Mouse (Mus musculus) midbrain, embryonic 15.5 days (tissue): ENCODE results near the gene Cenpf. TPM values are rescaled to one million over a fixed set of nuclear protein-coding genes. Genes with fewer than 3 reads are reported as not detected.

ENCODE experiments used
- ATAC-seq: fragments of 200-750 bp; cut with Nextera tagmentation; replicated peaks from 2 replicates; pipeline ENCODE4 v1.8.0; 2017; ENCODE audit warnings: moderate TSS enrichment
- H3K27ac ChIP-seq: fragments of 300-500 bp; sonication (generic); 2 replicates; pipeline ENCODE4 v1.5.1; 2015; ENCODE audit warnings: mild to moderate bottlenecking, inconsistent platforms
- H3K27me3 ChIP-seq: fragments of 300-500 bp; sonication (generic); replicated peaks from 2 replicates; pipeline ENCODE4 v1.6.1; 2015; ENCODE audit warnings: inconsistent platforms
- H3K36me3 ChIP-seq: fragments of 300-500 bp; sonication (generic); replicated peaks from 2 replicates; pipeline ENCODE4 v1.6.1; 2015; ENCODE audit warnings: inconsistent platforms
- H3K4me1 ChIP-seq: fragments of 300-500 bp; sonication (generic); 2 replicates; pipeline ENCODE4 v1.6.1; 2015; ENCODE audit warnings: inconsistent platforms
- H3K4me2 ChIP-seq: fragments of 300-500 bp; sonication (generic); 2 replicates; pipeline ENCODE4 v1.6.1; 2015; ENCODE audit warnings: inconsistent platforms, mild to moderate bottlenecking, moderate library complexity
- H3K4me3 ChIP-seq: fragments of 300-500 bp; sonication (generic); 2 replicates; pipeline ENCODE4 v1.5.1; 2015; ENCODE audit warnings: mild to moderate bottlenecking, inconsistent platforms
- H3K9ac ChIP-seq: fragments of 300-500 bp; sonication (generic); 2 replicates; pipeline ENCODE4 v1.6.1; 2015; ENCODE audit warnings: mild to moderate bottlenecking, inconsistent platforms
- H3K9me3 ChIP-seq: fragments of 300-500 bp; sonication (generic); 2 replicates; pipeline ENCODE4 v1.6.1; 2016; ENCODE audit warnings: inconsistent platforms
- WGBS: fragments of 180-500 bp; shearing (Covaris S2); methylation state at CpG from one replicate; pipeline ENCODE4 v1.1.7; 2015; ENCODE audit warnings: mixed read lengths; 5-methylcytosine and 5-hydroxymethylcytosine counted together
- polyA plus RNA-seq: library from polyadenylated mRNA; unstranded; fragments of >200 nt; fragmentation: Nextera tagmentation; extraction: Ambion mirVana; gene quantifications from 2 replicates; pipeline ENCODE4 v1.2.1, GENCODE M21; 2015

The Cenpf gene
- polyA plus RNA-seq = 12.0 and 18.7 TPM in 2 replicates

GRCm38 (mm10) chr1:189687654-189688387 is at the start of gene Cenpf:
TSS of gene Cenpf (minus strand) at chr1:189688086.
- ATAC-seq = peak; percentile 100
- Histone ChIP-seq H3K4me3 (peak within 1 kb of the TSS; percentile 56), H3K4me2 (peak within 1 kb of the TSS; percentile 86), H3K4me1 (peaks cover 16% of the 10 kb centered on the region), H3K9me3 (no peaks in the 10 kb centered on the region), H3K27ac (no peak within 1 kb of the TSS), H3K36me3 (no peaks in the 10 kb centered on the region), H3K27me3 (no peaks in the 10 kb centered on the region), H3K9ac (0 out of 2 replicates have a peak within 1 kb of the TSS, but pooled peaks have one; percentile 11)
- WGBS = under 1% methylated on average over 54 of the region's 55 CpGs

- Histone ChIP-seq H3K4me2 (no peak overlapping the region), H3K9me3 (no peaks in the 10 kb centered on the region), H3K27me3 (peaks cover 35% of the 10 kb centered on the region), H3K4me1 (peaks cover 18% of the 10 kb centered on the region), H3K36me3 (no peaks in the 10 kb centered on the region), H3K4me3 (no peak overlapping the region), H3K27ac (no peak overlapping the region), H3K9ac (no peak overlapping the region)
- 79% methylated on average over 8 of the region's 8 CpGs for WGBS
- ATAC-seq = no peak
Observed at GRCm38 (mm10) chr1:189732156-189732555, 44.3 kb upstream of the Cenpf start.

- Histone ChIP-seq H3K36me3 (no peaks in the 10 kb centered on the region), H3K9me3 (no peaks in the 10 kb centered on the region), H3K9ac (no peak overlapping the region), H3K4me2 (no peak overlapping the region), H3K4me3 (no peak overlapping the region), H3K27ac (no peak overlapping the region), H3K27me3 (peaks cover 38% of the 10 kb centered on the region), H3K4me1 (peaks cover 21% of the 10 kb centered on the region)
- no peak for ATAC-seq
- 74% methylated on average over 10 of the region's 10 CpGs for WGBS
Observed at GRCm38 (mm10) chr1:189731697-189732096, 43.8 kb upstream of the Cenpf start.

- H3K36me3 ChIP-seq = no peaks in the 10 kb centered on the region
- peaks cover 42% of the 10 kb centered on the region for H3K27me3 ChIP-seq
- H3K27ac ChIP-seq = no peak overlapping the region
- no peak overlapping the region for H3K9ac ChIP-seq
- peaks cover 21% of the 10 kb centered on the region for H3K4me1 ChIP-seq
- peak overlapping the region; percentile 99 for H3K4me2 ChIP-seq
- WGBS = 9% methylated on average over 17 of the region's 17 CpGs
- ATAC-seq = no peak
- peak overlapping the region; percentile 48 for H3K4me3 ChIP-seq
- H3K9me3 ChIP-seq = no peaks in the 10 kb centered on the region
Observed at GRCm38 (mm10) chr1:189729141-189729815, 41.4 kb upstream of the Cenpf start.

- no peaks in the 10 kb centered on the region for H3K36me3 ChIP-seq
Observed at GRCm38 (mm10) chr1:189728784-189729115, 40.9 kb upstream of the Cenpf start.

GRCm38 (mm10) chr1:189727884-189728783 is 40.2 kb upstream of the Cenpf start, which contains the start of gene Ptpn14:
TSS of gene Ptpn14 (plus strand) at chr1:189728268.
- no peaks in the 10 kb centered on the region for H3K36me3 ChIP-seq
- H3K4me2 ChIP-seq = peak within 1 kb of the TSS; percentile 99
- H3K9ac ChIP-seq = peak within 1 kb of the TSS; percentile 44
- H3K4me1 ChIP-seq = peaks cover 21% of the 10 kb centered on the region
- 0 out of 2 replicates have a peak within 1 kb of the TSS, but pooled peaks have one; percentile 10 for H3K27ac ChIP-seq
- H3K9me3 ChIP-seq = no peaks in the 10 kb centered on the region
- peak within 1 kb of the TSS; percentile 48 for H3K4me3 ChIP-seq
- peaks cover 42% of the 10 kb centered on the region for H3K27me3 ChIP-seq
- ATAC-seq = peak; percentile 84
- 0% methylated on average over 79 of the region's 98 CpGs for WGBS

More at GRCm38 (mm10) chr1:189728784-189729115, 40.9 kb upstream of the Cenpf start:
- Histone ChIP-seq H3K4me3 (peak overlapping the region; percentile 48), H3K4me1 (peaks cover 21% of the 10 kb centered on the region), H3K27me3 (peaks cover 42% of the 10 kb centered on the region), H3K9me3 (no peaks in the 10 kb centered on the region), H3K9ac (peak overlapping the region; percentile 44), H3K27ac (no peak overlapping the region), H3K4me2 (peak overlapping the region; percentile 99)
- ATAC-seq = no peak
- whole genome bisulfite sequencing = under 1% methylated on average over 15 of the region's 15 CpGs

GRCm38 (mm10) chr1:189727346-189727883 is 39.5 kb upstream of the Cenpf start:
- Histone ChIP-seq H3K4me1 (peaks cover 21% of the 10 kb centered on the region), H3K4me3 (peak overlapping the region; percentile 48), H3K27me3 (peaks cover 42% of the 10 kb centered on the region), H3K27ac (0 out of 2 replicates have a peak overlapping the region, but pooled peaks have one; percentile 10), H3K36me3 (no peaks in the 10 kb centered on the region), H3K4me2 (peak overlapping the region; percentile 99), H3K9ac (peak overlapping the region; percentile 44; the same call in 1 of the 2 replicates), H3K9me3 (no peaks in the 10 kb centered on the region)
- WGBS = 1% methylated on average over 22 of the region's 22 CpGs
- peak; percentile 65 for ATAC-seq

- no peak overlapping the region for H3K9ac ChIP-seq
- H3K27ac ChIP-seq = no peak overlapping the region
- no peak overlapping the region for H3K4me3 ChIP-seq
- 67% methylated on average over 4 of the region's 4 CpGs for WGBS
- H3K4me1 ChIP-seq = peaks cover 21% of the 10 kb centered on the region
- no peak for ATAC-seq
- no peaks in the 10 kb centered on the region for H3K9me3 ChIP-seq
- H3K27me3 ChIP-seq = peaks cover 42% of the 10 kb centered on the region
- H3K4me2 ChIP-seq = no peak overlapping the region
- H3K36me3 ChIP-seq = no peaks in the 10 kb centered on the region
Observed at GRCm38 (mm10) chr1:189726121-189726520, 38.2 kb upstream of the Cenpf start.

GRCm38 (mm10) chr1:189718600-189718999 is 30.7 kb upstream of the Cenpf start:
- no peaks in the 10 kb centered on the region for H3K27me3 ChIP-seq
- 81% methylated on average over 5 of the region's 5 CpGs for WGBS
- no peak overlapping the region for H3K4me2 ChIP-seq
- no peak overlapping the region for H3K4me3 ChIP-seq
- no peak overlapping the region for H3K27ac ChIP-seq
- H3K9me3 ChIP-seq = no peaks in the 10 kb centered on the region
- no peaks in the 10 kb centered on the region for H3K4me1 ChIP-seq
- H3K9ac ChIP-seq = no peak overlapping the region
- H3K36me3 ChIP-seq = no peaks in the 10 kb centered on the region
- ATAC-seq = no peak

- Histone ChIP-seq H3K9ac (no peak overlapping the region), H3K27me3 (no peaks in the 10 kb centered on the region), H3K27ac (no peak overlapping the region), H3K9me3 (no peaks in the 10 kb centered on the region), H3K4me2 (no peak overlapping the region), H3K4me3 (no peak overlapping the region), H3K36me3 (no peaks in the 10 kb centered on the region), H3K4me1 (no peaks in the 10 kb centered on the region)
- WGBS = 90% methylated on average over 11 of the region's 11 CpGs
- no peak for ATAC-seq
Observed at GRCm38 (mm10) chr1:189717546-189717945, 29.7 kb upstream of the Cenpf start.

GRCm38 (mm10) chr1:189715915-189716797 is 28.3 kb upstream of the Cenpf start:
- Histone ChIP-seq H3K27ac (no peak overlapping the region), H3K4me2 (no peak overlapping the region), H3K4me3 (no peak overlapping the region), H3K27me3 (no peaks in the 10 kb centered on the region), H3K4me1 (no peaks in the 10 kb centered on the region), H3K9ac (no peak overlapping the region), H3K36me3 (no peaks in the 10 kb centered on the region), H3K9me3 (no peaks in the 10 kb centered on the region)
- no peak for ATAC-seq
- 69% methylated on average over 19 of the region's 19 CpGs for WGBS
